Mouse (Mus musculus): ENCODE results near the gene Tshz2. TPM values are rescaled to one million over a fixed set of nuclear protein-coding genes. Genes with fewer than 3 reads are reported as not detected.

Tshz2 gene
- polyA plus RNA-seq, 1 experiment from 2014 or later: 5.4 TPM

- peaks cover under 1% of the 10 kb centered on the region for H3K4me1 ChIP-seq (replicated peaks; ENCODE audit: control insufficient read depth, insufficient read depth, low read length)
- no peak overlapping the region for H3K4me2 ChIP-seq
- no peak overlapping the region for H3K4me3 ChIP-seq (ENCODE audit: low read depth, low read length)
- H3K9ac ChIP-seq (ENCODE audit: low read depth, low read length): no peak overlapping the region
- WGBS: 60% methylated on average over 5 of the region's 5 CpGs
- no peaks in the 10 kb centered on the region for H3K9me3 ChIP-seq (ENCODE audit: control insufficient read depth, low read length)
- H3K27ac ChIP-seq (ENCODE audit: low read depth, low read length): no peak overlapping the region
- H3K27me3 ChIP-seq (replicated peaks; ENCODE audit: control insufficient read depth, insufficient read depth, low read length): no peaks in the 10 kb centered on the region
- no peak for ATAC-seq (replicated peaks; ENCODE audit: low FRiP score)
- no peaks in the 10 kb centered on the region for H3K36me3 ChIP-seq (ENCODE audit: control insufficient read depth, insufficient read depth, low read length)
- no peak for DNase-seq (ENCODE audit: low spot score)
Measured at GRCm38 (mm10) chr2:169674209-169674608, 41.4 kb downstream of the Tshz2 start.

GRCm38 (mm10) chr2:169679264-169679663 lies 46.5 kb downstream of the Tshz2 start:
- Histone ChIP-seq H3K27me3 (replicated peaks; ENCODE audit: control insufficient read depth, insufficient read depth, low read length) (no peaks in the 10 kb centered on the region), H3K9me3 (ENCODE audit: control insufficient read depth, low read length) (no peaks in the 10 kb centered on the region), H3K9ac (ENCODE audit: low read depth, low read length) (no peak overlapping the region), H3K4me1 (replicated peaks; ENCODE audit: control insufficient read depth, insufficient read depth, low read length) (peaks cover 13% of the 10 kb centered on the region), H3K27ac (ENCODE audit: low read depth, low read length) (no peak overlapping the region), H3K4me2 (no peak overlapping the region), H3K36me3 (ENCODE audit: control insufficient read depth, insufficient read depth, low read length) (no peaks in the 10 kb centered on the region), H3K4me3 (ENCODE audit: low read depth, low read length) (no peak overlapping the region)
- DNase-seq (ENCODE audit: low spot score) (no peak), ATAC-seq (replicated peaks; ENCODE audit: low FRiP score) (peak; percentile 73)
- 34% methylated on average over 7 of the region's 7 CpGs for WGBS

- Histone ChIP-seq H3K4me3 (ENCODE audit: low read depth, low read length) (no peak overlapping the region), H3K4me1 (replicated peaks; ENCODE audit: control insufficient read depth, insufficient read depth, low read length) (peaks cover 13% of the 10 kb centered on the region), H3K27ac (ENCODE audit: low read depth, low read length) (no peak overlapping the region), H3K36me3 (ENCODE audit: control insufficient read depth, insufficient read depth, low read length) (no peaks in the 10 kb centered on the region), H3K9ac (ENCODE audit: low read depth, low read length) (no peak overlapping the region), H3K9me3 (ENCODE audit: control insufficient read depth, low read length) (no peaks in the 10 kb centered on the region), H3K27me3 (replicated peaks; ENCODE audit: control insufficient read depth, insufficient read depth, low read length) (no peaks in the 10 kb centered on the region), H3K4me2 (no peak overlapping the region)
- ATAC-seq (replicated peaks; ENCODE audit: low FRiP score) (0 out of 2 replicates have a peak, but pooled peaks have one; percentile 27), DNase-seq (ENCODE audit: low spot score) (no peak)
- 32% methylated on average over 5 of the region's 5 CpGs for WGBS
Measured at GRCm38 (mm10) chr2:169679951-169680350, 47.1 kb downstream of the Tshz2 start.

- 53% methylated on average over 5 of the region's 5 CpGs for WGBS
Measured at GRCm38 (mm10) chr2:169685260-169685659, 52.4 kb downstream of the Tshz2 start.

GRCm38 (mm10) chr2:169685747-169686146 lies 52.9 kb downstream of the Tshz2 start:
- Histone ChIP-seq H3K36me3 (ENCODE audit: control insufficient read depth, insufficient read depth, low read length) (no peaks in the 10 kb centered on the region), H3K4me1 (replicated peaks; ENCODE audit: control insufficient read depth, insufficient read depth, low read length) (0 out of 2 replicates have a peak, but pooled peaks cover 2% of the 10 kb centered on the region), H3K9ac (ENCODE audit: low read depth, low read length) (no peak overlapping the region), H3K27me3 (replicated peaks; ENCODE audit: control insufficient read depth, insufficient read depth, low read length) (no peaks in the 10 kb centered on the region), H3K4me2 (no peak overlapping the region), H3K27ac (ENCODE audit: low read depth, low read length) (no peak overlapping the region), H3K4me3 (ENCODE audit: low read depth, low read length) (no peak overlapping the region), H3K9me3 (ENCODE audit: control insufficient read depth, low read length) (no peaks in the 10 kb centered on the region)
- 74% methylated on average over 7 of the region's 7 CpGs for WGBS
- ATAC-seq (replicated peaks; ENCODE audit: low FRiP score) (no peak), DNase-seq (ENCODE audit: low spot score) (no peak)

More at GRCm38 (mm10) chr2:169685260-169685659, 52.4 kb downstream of the Tshz2 start:
- ATAC-seq (replicated peaks; ENCODE audit: low FRiP score): no peak
- H3K4me3 ChIP-seq (ENCODE audit: low read depth, low read length): no peak overlapping the region
- H3K4me2 ChIP-seq: no peak overlapping the region
- H3K4me1 ChIP-seq (replicated peaks; ENCODE audit: control insufficient read depth, insufficient read depth, low read length): peaks cover 5% of the 10 kb centered on the region
- no peak overlapping the region for H3K9ac ChIP-seq (ENCODE audit: low read depth, low read length)
- H3K27me3 ChIP-seq (replicated peaks; ENCODE audit: control insufficient read depth, insufficient read depth, low read length): no peaks in the 10 kb centered on the region
- H3K27ac ChIP-seq (ENCODE audit: low read depth, low read length): no peak overlapping the region
- DNase-seq (ENCODE audit: low spot score): no peak
- no peaks in the 10 kb centered on the region for H3K9me3 ChIP-seq (ENCODE audit: control insufficient read depth, low read length)
- no peaks in the 10 kb centered on the region for H3K36me3 ChIP-seq (ENCODE audit: control insufficient read depth, insufficient read depth, low read length)

GRCm38 (mm10) chr2:169686697-169687430 lies 54.1 kb downstream of the Tshz2 start:
- Histone ChIP-seq H3K27ac (ENCODE audit: low read depth, low read length) (no peak overlapping the region), H3K9ac (ENCODE audit: low read depth, low read length) (no peak overlapping the region), H3K9me3 (ENCODE audit: control insufficient read depth, low read length) (no peaks in the 10 kb centered on the region), H3K36me3 (ENCODE audit: control insufficient read depth, insufficient read depth, low read length) (no peaks in the 10 kb centered on the region), H3K4me3 (ENCODE audit: low read depth, low read length) (no peak overlapping the region), H3K27me3 (replicated peaks; ENCODE audit: control insufficient read depth, insufficient read depth, low read length) (no peaks in the 10 kb centered on the region), H3K4me2 (no peak overlapping the region), H3K4me1 (replicated peaks; ENCODE audit: control insufficient read depth, insufficient read depth, low read length) (0 out of 2 replicates have a peak, but pooled peaks cover 2% of the 10 kb centered on the region)
- DNase-seq (ENCODE audit: low spot score) (no peak), ATAC-seq (replicated peaks; ENCODE audit: low FRiP score) (no peak)
- WGBS: 79% methylated on average over 12 of the region's 12 CpGs

GRCm38 (mm10) chr2:169690054-169690453 lies 57.2 kb downstream of the Tshz2 start:
- no peaks in the 10 kb centered on the region for H3K27me3 ChIP-seq (replicated peaks; ENCODE audit: control insufficient read depth, insufficient read depth, low read length)
- H3K4me3 ChIP-seq (ENCODE audit: low read depth, low read length): no peak overlapping the region
- H3K9me3 ChIP-seq (ENCODE audit: control insufficient read depth, low read length): no peaks in the 10 kb centered on the region
- ATAC-seq (replicated peaks; ENCODE audit: low FRiP score) (no peak), DNase-seq (ENCODE audit: low spot score) (no peak)
- 72% methylated on average over 2 of the region's 2 CpGs for WGBS
- 0 out of 2 replicates have a peak, but pooled peaks cover 2% of the 10 kb centered on the region for H3K4me1 ChIP-seq (replicated peaks; ENCODE audit: control insufficient read depth, insufficient read depth, low read length)
- H3K9ac ChIP-seq (ENCODE audit: low read depth, low read length): no peak overlapping the region
- no peak overlapping the region for H3K4me2 ChIP-seq
- no peaks in the 10 kb centered on the region for H3K36me3 ChIP-seq (ENCODE audit: control insufficient read depth, insufficient read depth, low read length)
- H3K27ac ChIP-seq (ENCODE audit: low read depth, low read length): no peak overlapping the region

- no peaks in the 10 kb centered on the region for H3K36me3 ChIP-seq (ENCODE audit: control insufficient read depth, insufficient read depth, low read length)
- ATAC-seq (replicated peaks; ENCODE audit: low FRiP score) (no peak), DNase-seq (ENCODE audit: low spot score) (no peak)
- no peaks in the 10 kb centered on the region for H3K27me3 ChIP-seq (replicated peaks; ENCODE audit: control insufficient read depth, insufficient read depth, low read length)
- H3K27ac ChIP-seq (ENCODE audit: low read depth, low read length): no peak overlapping the region
- no peak overlapping the region for H3K4me2 ChIP-seq
- H3K4me3 ChIP-seq (ENCODE audit: low read depth, low read length): no peak overlapping the region
- no peaks in the 10 kb centered on the region for H3K9me3 ChIP-seq (ENCODE audit: control insufficient read depth, low read length)
- no peaks in the 10 kb centered on the region; the same call in 1 of the 2 replicates for H3K4me1 ChIP-seq (replicated peaks; ENCODE audit: control insufficient read depth, insufficient read depth, low read length)
- WGBS: 79% methylated on average over 9 of the region's 9 CpGs
- no peak overlapping the region for H3K9ac ChIP-seq (ENCODE audit: low read depth, low read length)
Measured at GRCm38 (mm10) chr2:169694494-169694893, 61.7 kb downstream of the Tshz2 start.

GRCm38 (mm10) chr2:169695025-169695424 lies 62.2 kb downstream of the Tshz2 start:
- Histone ChIP-seq H3K4me3 (ENCODE audit: low read depth, low read length) (no peak overlapping the region), H3K9me3 (ENCODE audit: control insufficient read depth, low read length) (no peaks in the 10 kb centered on the region), H3K4me2 (no peak overlapping the region), H3K27me3 (replicated peaks; ENCODE audit: control insufficient read depth, insufficient read depth, low read length) (no peaks in the 10 kb centered on the region), H3K36me3 (ENCODE audit: control insufficient read depth, insufficient read depth, low read length) (no peaks in the 10 kb centered on the region), H3K9ac (ENCODE audit: low read depth, low read length) (no peak overlapping the region), H3K4me1 (replicated peaks; ENCODE audit: control insufficient read depth, insufficient read depth, low read length) (no peaks in the 10 kb centered on the region; the same call in 1 of the 2 replicates), H3K27ac (ENCODE audit: low read depth, low read length) (no peak overlapping the region)
- WGBS: 77% methylated on average over 9 of the region's 9 CpGs
- ATAC-seq (replicated peaks; ENCODE audit: low FRiP score) (no peak), DNase-seq (ENCODE audit: low spot score) (no peak)
